Mouse (Mus musculus) MEL (cell line): ENCODE measurements at regions not wholly inside any gene's neighbourhood (a gene's known extent, or its start where the extent isn't known, plus 50 kb on each side); places are given as distances from the start of the nearest gene placed in this dataset.

Source experiments
- ELF1 ChIP-seq: IDR thresholded peaks from 2 replicates; pipeline ENCODE4 v1.6.1; 2014; ENCODE audit warnings: low read depth, mild to moderate bottlenecking, inconsistent platforms, low read length, improper control_type of control experiment, moderate library complexity
- GABPA ChIP-seq: IDR thresholded peaks from 2 replicates; pipeline ENCODE4 v1.6.1; 2012; ENCODE audit warnings: low read depth, mild to moderate bottlenecking, inconsistent platforms, low read length, improper control_type of control experiment, moderate library complexity
- POLR2A ChIP-seq, 2 experiments: IDR thresholded peaks; 2 replicates each; pipeline ENCODE4 v1.6.1; 2011 to 2012; ENCODE audit warnings: low read length in 2 of 2, mild to moderate bottlenecking in 2 of 2, control low read depth in 1 of 2, improper control_type of control experiment in 1 of 2, low read depth in 1 of 2, moderate library complexity in 1 of 2; ENCODE audit not compliant: control insufficient read depth in 1 of 2, insufficient read depth in 1 of 2, poor library complexity in 1 of 2
- SIN3A ChIP-seq: IDR thresholded peaks from 2 replicates; pipeline ENCODE4 v1.6.1; 2012; ENCODE audit warnings: low read length, improper control_type of control experiment, inconsistent platforms

GRCm38 (mm10) chr8:30443874-30444273 lies 2984.6 kb upstream of the 5930422O12Rik start:
- TF ChIP-seq POLR2A (IDR thresholded peaks at IDR 0.05; ENCODE audit: control insufficient read depth in 1 of 2, insufficient read depth in 1 of 2, low read depth in 1 of 2, low read length in 2 of 2, poor library complexity in 1 of 2) (no peak), ELF1 (no peak), SIN3A (no peak), GABPA (no peak)
